In genomic region chr5:133776591-133776990, GRCm38 (mm10) we compare ENCODE assay signal across 24 mouse cellular contexts.
DNase-seq lines count a peak whose midpoint lies in the region; ATAC-seq lines count a peak whose summit lies in the region.
"Had no signal": no experiment of that assay in that cellular context is flagged by ENCODE, and none has a peak within 500 bp of the region (broad histone marks: within the 10 kb centered on the region; RNA-seq: fewer than 3 reads in every experiment).

No protein-coding gene starts in this region.

- no peak for ATAC-seq in hindbrain, embryonic 14.5 days (ENCODE audit: low FRiP score)
- ATAC-seq in hindbrain, embryonic 11.5 days (ENCODE audit: low FRiP score) = no peak
- no peak for ATAC-seq in midbrain, embryonic 14.5 days (ENCODE audit: low FRiP score, low TSS enrichment)
- ATAC-seq: activated CD4-positive, CD25-positive, alpha-beta regulatory T cell, adult 4 months; CD4-positive, CD25-positive, alpha-beta regulatory T cell, adult 4 months; forebrain, embryonic 16.5 days; intestine, embryonic 15.5 days had no signal

- H3K9me3 ChIP-seq in hindbrain, embryonic 14.5 days (ENCODE audit: control insufficient read depth, low read length) = no peaks in the 10 kb centered on the region
- no peaks in the 10 kb centered on the region for H3K9me3 ChIP-seq in hindbrain, embryonic 11.5 days (ENCODE audit: control insufficient read depth, low read length)
- H3K9me3 ChIP-seq in midbrain, embryonic 14.5 days (ENCODE audit: control insufficient read depth, low read length) = no peaks in the 10 kb centered on the region
- no peaks in the 10 kb centered on the region for H3K9me3 ChIP-seq in midbrain, embryonic 10.5 days (replicated peaks)
- H3K9me3 ChIP-seq: embryonic facial prominence, embryonic 15.5 days; forebrain, embryonic 12.5 days; hindbrain, embryonic 15.5 days; intestine, embryonic 15.5 days had no signal

- no peak overlapping the region for H3K27ac ChIP-seq in hindbrain, embryonic 14.5 days
- no peak overlapping the region for H3K27ac ChIP-seq in hindbrain, embryonic 11.5 days (ENCODE audit: low read depth, low read length)
- H3K27ac ChIP-seq in midbrain, embryonic 14.5 days (replicated peaks; ENCODE audit: low read depth, low read length) = no peak overlapping the region
- H3K27ac ChIP-seq in midbrain, embryonic 10.5 days (replicated peaks) = no peak overlapping the region
- H3K27ac ChIP-seq: embryonic facial prominence, embryonic 15.5 days; forebrain, embryonic 12.5 days; hindbrain, embryonic 15.5 days; intestine, embryonic 15.5 days had no signal

- no peaks in the 10 kb centered on the region for H3K36me3 ChIP-seq in hindbrain, embryonic 14.5 days (replicated peaks; ENCODE audit: control insufficient read depth, insufficient read depth)
- H3K36me3 ChIP-seq in hindbrain, embryonic 11.5 days (ENCODE audit: control insufficient read depth, insufficient read depth, low read length) = no peaks in the 10 kb centered on the region
- no peaks in the 10 kb centered on the region for H3K36me3 ChIP-seq in midbrain, embryonic 14.5 days (ENCODE audit: control insufficient read depth, insufficient read depth, low read length)
- H3K36me3 ChIP-seq in midbrain, embryonic 10.5 days = no peaks in the 10 kb centered on the region
- H3K36me3 ChIP-seq: embryonic facial prominence, embryonic 15.5 days; forebrain, embryonic 12.5 days; hindbrain, embryonic 15.5 days; intestine, embryonic 15.5 days had no signal

- H3K27me3 ChIP-seq in hindbrain, embryonic 14.5 days (ENCODE audit: control insufficient read depth, insufficient read depth, low read length) = no peaks in the 10 kb centered on the region
- no peaks in the 10 kb centered on the region for H3K27me3 ChIP-seq in hindbrain, embryonic 11.5 days (ENCODE audit: control insufficient read depth, insufficient read depth, low read length)
- H3K27me3 ChIP-seq in midbrain, embryonic 14.5 days (ENCODE audit: control insufficient read depth, insufficient read depth, low read length) = no peaks in the 10 kb centered on the region
- H3K27me3 ChIP-seq in midbrain, embryonic 10.5 days (ENCODE audit: low read depth, poor library complexity, severe bottlenecking) = no peaks in the 10 kb centered on the region
- H3K27me3 ChIP-seq: embryonic facial prominence, embryonic 15.5 days; forebrain, embryonic 12.5 days; hindbrain, embryonic 15.5 days; intestine, embryonic 15.5 days had no signal

- no peak overlapping the region for H3K4me2 ChIP-seq in hindbrain, embryonic 14.5 days (replicated peaks)
- H3K4me2 ChIP-seq in hindbrain, embryonic 11.5 days (replicated peaks; ENCODE audit: low read depth, low read length) = no peak overlapping the region
- H3K4me2 ChIP-seq in midbrain, embryonic 14.5 days (ENCODE audit: low read length) = no peak overlapping the region
- H3K4me2 ChIP-seq: embryonic facial prominence, embryonic 15.5 days; forebrain, embryonic 12.5 days; heart, embryonic 11.5 days; hindbrain, embryonic 15.5 days; intestine, embryonic 15.5 days had no signal

- H3K4me1 ChIP-seq in hindbrain, embryonic 14.5 days (replicated peaks; ENCODE audit: control insufficient read depth, insufficient read depth, low read length) = no peaks in the 10 kb centered on the region
- H3K4me1 ChIP-seq in hindbrain, embryonic 11.5 days (replicated peaks; ENCODE audit: control insufficient read depth, insufficient read depth, low read length) = no peaks in the 10 kb centered on the region
- no peaks in the 10 kb centered on the region for H3K4me1 ChIP-seq in midbrain, embryonic 14.5 days (ENCODE audit: control insufficient read depth, insufficient read depth, low read length)
- H3K4me1 ChIP-seq in midbrain, embryonic 10.5 days = no peaks in the 10 kb centered on the region
- H3K4me1 ChIP-seq: embryonic facial prominence, embryonic 15.5 days; forebrain, embryonic 12.5 days; hindbrain, embryonic 15.5 days; intestine, embryonic 15.5 days had no signal

- no peak overlapping the region for H3K9ac ChIP-seq in hindbrain, embryonic 14.5 days
- H3K9ac ChIP-seq in hindbrain, embryonic 11.5 days (ENCODE audit: low read depth, low read length) = no peak overlapping the region
- H3K9ac ChIP-seq in midbrain, embryonic 14.5 days (replicated peaks; ENCODE audit: low read length) = no peak overlapping the region
- H3K9ac ChIP-seq: embryonic facial prominence, embryonic 15.5 days; forebrain, embryonic 12.5 days; hindbrain, embryonic 15.5 days; intestine, embryonic 15.5 days had no signal

- DNase-seq in hindbrain, embryonic 14.5 days (ENCODE audit: low spot score) = peak; percentile 31
- DNase-seq in hindbrain, embryonic 11.5 days (ENCODE audit: low spot score) = no peak
- DNase-seq in midbrain, embryonic 14.5 days = peak; percentile 28
- DNase-seq in midbrain, embryonic 10.5 days (ENCODE audit: low spot score) = no peak
- DNase-seq in MN1 (ENCODE audit: low spot score) = peak; percentile 52
- peak; percentile 27 for DNase-seq in brain, adult 2 months (ENCODE audit: low read depth, low spot score)
- no peak for DNase-seq in adrenal gland, adult (ENCODE audit: inconsistent age in 2 of 2, low spot score in 1 of 2)
- DNase-seq: adrenal gland, postnatal 10 days; adrenal gland, postnatal 36 days; cerebellum, adult 11-12 months; cerebellum, adult 8-10 months; cerebellum, postnatal 36 days; embryo, embryonic 11 days; gastrocnemius, postnatal 10 days; gastrocnemius, postnatal 36 days; kidney, adult 11 months had no signal

- H3K4me3 ChIP-seq in hindbrain, embryonic 14.5 days (replicated peaks; ENCODE audit: low read length) = no peak overlapping the region
- no peak overlapping the region for H3K4me3 ChIP-seq in hindbrain, embryonic 11.5 days (ENCODE audit: low read depth, low read length)
- H3K4me3 ChIP-seq in midbrain, embryonic 14.5 days (replicated peaks; ENCODE audit: low read depth, low read length) = no peak overlapping the region
- no peak overlapping the region for H3K4me3 ChIP-seq in midbrain, embryonic 10.5 days
- H3K4me3 ChIP-seq: embryonic facial prominence, embryonic 15.5 days; forebrain, embryonic 12.5 days; hindbrain, embryonic 15.5 days; intestine, embryonic 15.5 days had no signal

Comparison
In these comparisons a context has a peak if more than half of its experiments do, and no peak if none do; other contexts are left out.
1. DNase-seq: peak in hindbrain, embryonic 14.5 days (single experiment), midbrain, embryonic 14.5 days (single experiment), MN1 (single experiment) and brain, adult 2 months (single experiment); none in hindbrain, embryonic 11.5 days (single experiment), midbrain, embryonic 10.5 days (single experiment) and adrenal gland, adult (0 of 2).